In the genomic region with DNA sequence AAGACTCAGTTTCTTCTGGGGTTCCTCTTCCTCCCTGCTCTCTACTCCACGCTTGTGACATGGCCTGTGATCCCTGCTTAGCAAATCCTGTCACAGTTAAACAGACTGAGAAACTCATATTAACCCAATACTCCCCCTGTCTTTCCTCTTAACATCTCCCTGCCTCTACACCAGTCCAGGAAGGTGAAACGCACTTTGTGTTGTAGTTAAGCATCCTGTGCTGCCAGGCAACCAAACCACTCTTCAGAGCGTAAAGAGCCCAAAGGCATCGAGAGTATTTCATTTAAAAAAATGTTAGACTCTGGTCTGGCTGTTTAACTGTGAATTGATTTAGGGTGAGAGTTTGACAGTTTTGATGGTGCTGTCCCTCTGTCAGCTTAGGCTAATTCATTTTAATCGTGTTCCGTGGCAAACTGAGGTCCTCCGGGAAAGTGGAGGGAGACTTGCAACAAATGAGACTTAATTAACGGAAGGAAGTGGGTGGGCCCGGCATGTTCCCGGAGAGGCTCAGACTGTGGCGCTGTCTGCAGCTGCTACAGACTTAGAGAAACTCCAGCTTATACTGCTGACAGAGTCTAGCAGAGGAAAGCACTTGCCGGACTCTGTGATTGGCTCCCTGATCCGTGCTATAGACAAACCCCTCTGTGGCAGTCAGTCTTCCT, we compare ENCODE assay signal across 9 mouse cellular contexts. TPM values are rescaled to one million over a fixed set of nuclear protein-coding genes. Genes with fewer than 3 reads are reported as not detected.
A peak's percentile ranks its signal among the peaks of the same experiment; 100 is the strongest.
DNase-seq lines count a peak whose midpoint lies in the region; ATAC-seq and TF ChIP-seq lines count a peak whose summit lies in the region.
"Had no signal": no experiment of that assay in that cellular context is flagged by ENCODE, and none has a peak within 500 bp of the region (broad histone marks: within the 10 kb centered on the region; RNA-seq: fewer than 3 reads in every experiment).

No protein-coding gene starts in this region.

- no peak overlapping the region for H3K4me3 ChIP-seq in layer of hippocampus, adult 2 months
- no peak overlapping the region for H3K4me3 ChIP-seq in cortical plate, adult 2 months (ENCODE audit: insufficient read depth, low read length)
- 0 out of 2 replicates have a peak overlapping the region, but pooled peaks have one; percentile 13 for H3K4me3 ChIP-seq in limb, embryonic 12.5 days (replicated peaks)
- no peak overlapping the region for H3K4me3 ChIP-seq in cerebellum, adult 2 months (replicated peaks; ENCODE audit: insufficient read depth, low read depth, low read length)

- H3K4me1 ChIP-seq in cortical plate, adult 2 months (ENCODE audit: control insufficient read depth, insufficient read depth, low read length) = no peaks in the 10 kb centered on the region; the same call in 1 of the 2 replicates
- peaks cover 15% of the 10 kb centered on the region for H3K4me1 ChIP-seq in limb, embryonic 12.5 days (replicated peaks)
- no peaks in the 10 kb centered on the region for H3K4me1 ChIP-seq in cerebellum, adult 2 months (ENCODE audit: control insufficient read depth, insufficient read depth, low read length)

- DNase-seq in layer of hippocampus, adult 2 months (ENCODE audit: low spot score in 2 of 2) = peak in 1 of 2 experiments; percentile 30
- no peak for DNase-seq in layer of hippocampus, postnatal 36 days
- peak; percentile 40 to 42 for DNase-seq in heart, postnatal 36 days
- peak; percentile 34 for DNase-seq in right cerebral cortex, postnatal 14 days
- no peak for DNase-seq in gastrocnemius, adult 8-10 months (ENCODE audit: low spot score in 2 of 2)
- DNase-seq in cerebellum, adult 2 months = no peak

- peak overlapping the region; percentile 34; the same call in 1 of the 2 replicates for H3K9ac ChIP-seq in limb, embryonic 12.5 days (replicated peaks)

- 0 out of 2 replicates have a peak, but pooled peaks have one; percentile 7 for TF ChIP-seq CTCF in layer of hippocampus, adult 2 months (conservative IDR thresholded peaks at IDR 0.05)
- TF ChIP-seq CTCF in cortical plate, adult 2 months (IDR thresholded peaks at IDR 0.05; ENCODE audit: extremely low read depth, insufficient read depth, low read length) = no peak
- TF ChIP-seq CTCF in cerebellum, adult 2 months (IDR thresholded peaks at IDR 0.05; ENCODE audit: borderline replicate concordance, insufficient read depth, low read depth, low read length) = no peak

- 10% methylated on average over 13 of the region's 13 CpGs for WGBS in limb, embryonic 12.5 days
- WGBS in cerebellum, adult 2 months = 40% methylated on average over 13 of the region's 13 CpGs

- TF ChIP-seq POLR2A in cortical plate, adult 2 months (IDR thresholded peaks at IDR 0.05; ENCODE audit: extremely low read depth, insufficient read depth, low read length) = no peak
- TF ChIP-seq POLR2A in cerebellum, adult 2 months (IDR thresholded peaks at IDR 0.05; ENCODE audit: borderline replicate concordance, insufficient read depth, low read length) = no peak

- intact Hi-C loops in heart, postnatal 36 days (cut with DNase I) = no loop called here

- peak overlapping the region; percentile 11; the same call in 1 of the 2 replicates for H3K27ac ChIP-seq in layer of hippocampus, adult 2 months
- peak overlapping the region; percentile 37; the same call in 1 of the 2 replicates for H3K27ac ChIP-seq in cortical plate, adult 2 months (ENCODE audit: insufficient read depth, low read length)
- H3K27ac ChIP-seq in limb, embryonic 12.5 days = peak overlapping the region; percentile 56
- H3K27ac ChIP-seq in cerebellum, adult 2 months (ENCODE audit: insufficient read depth, low read length) = no peak overlapping the region

- H3K9me3 ChIP-seq in limb, embryonic 12.5 days = no peaks in the 10 kb centered on the region
- H3K9me3 ChIP-seq: G1E had no signal

- H3K27me3 ChIP-seq in limb, embryonic 12.5 days = no peaks in the 10 kb centered on the region
- H3K27me3 ChIP-seq in cerebellum, adult 2 months (ENCODE audit: control insufficient read depth, insufficient read depth, low read length) = no peaks in the 10 kb centered on the region

- no peaks in the 10 kb centered on the region for H3K36me3 ChIP-seq in limb, embryonic 12.5 days
- H3K36me3 ChIP-seq: G1E had no signal

- H3K4me2 ChIP-seq in limb, embryonic 12.5 days = peak overlapping the region; percentile 45

- ATAC-seq in limb, embryonic 12.5 days (ENCODE audit: insufficient number of reproducible peaks, insufficient read depth, low FRiP score, low TSS enrichment, low read depth) = peak; percentile 75; the same call in 1 of the 2 replicates

RNA-seq across cellular contexts. Expression of gene Acacb, which starts 52.9 kb away (rescaled TPM):
- total RNA-seq in layer of hippocampus, adult 2 months (2021) = 1 to 10 TPM; 5.3 to 7.8 TPM
- total RNA-seq in layer of hippocampus, postnatal 36 days (2021) = 1 to 10 TPM; 4.8 to 6.5 TPM
- polyA plus RNA-seq in cortical plate, adult 2 months (2012; rRNA removed) = 3.1 and 3.3 TPM in 2 replicates
- 100 to 1,000 TPM; 232 to 242 TPM for total RNA-seq in heart, postnatal 36 days (2021)
- 4.7 TPM in 2 replicates for polyA plus RNA-seq in limb, embryonic 12.5 days (2016; fragmentation: Nextera tagmentation; extraction: Ambion mirVana)
- total RNA-seq in gastrocnemius, adult 8-10 months (2022) = 100 to 1,000 TPM; 163 to 191 (median 187) TPM
- polyA plus RNA-seq in cerebellum, adult 2 months (2012; rRNA removed) = 4.6 and 5.2 TPM in 2 replicates

Comparison
In these comparisons a context has a peak if more than half of its experiments do, and no peak if none do; other contexts are left out.
1. DNase-seq: peak in heart, postnatal 36 days (2 of 2) and right cerebral cortex, postnatal 14 days (single experiment); none in layer of hippocampus, postnatal 36 days (0 of 2), gastrocnemius, adult 8-10 months (0 of 2) and cerebellum, adult 2 months (0 of 2).
2. RNA of gene Acacb, which starts 52.9 kb away (total RNA-seq): 232 to 242 TPM in heart, postnatal 36 days and 163 to 191 TPM in gastrocnemius, adult 8-10 months; 5.3 to 7.8 TPM in layer of hippocampus, adult 2 months and 4.8 to 6.5 TPM in layer of hippocampus, postnatal 36 days; every median in the first group is over 10 times any median in the second.